In genomic region chr7:131001976-131002726, GRCm38 (mm10) we compare ENCODE assay signal across 31 mouse cellular contexts. TPM values are rescaled to one million over a fixed set of nuclear protein-coding genes. Genes with fewer than 3 reads are reported as not detected.
DNase-seq lines count a peak whose midpoint lies in the region; ATAC-seq and TF ChIP-seq lines count a peak whose summit lies in the region.
"Had no signal": no experiment of that assay in that cellular context is flagged by ENCODE, and none has a peak within 500 bp of the region (broad histone marks: within the 10 kb centered on the region; RNA-seq: fewer than 3 reads in every experiment).

No protein-coding gene starts in this region.

- no peaks in the 10 kb centered on the region for H3K27me3 ChIP-seq in midbrain, embryonic 11.5 days (ENCODE audit: control insufficient read depth, insufficient read depth, low read length)
- H3K27me3 ChIP-seq in midbrain, postnatal 0 days (ENCODE audit: insufficient read depth, low read length) = no peaks in the 10 kb centered on the region
- no peaks in the 10 kb centered on the region for H3K27me3 ChIP-seq in intestine, embryonic 16.5 days (replicated peaks; ENCODE audit: control insufficient read depth, insufficient read depth, low read length)
- H3K27me3 ChIP-seq in stomach, embryonic 14.5 days (ENCODE audit: control insufficient read depth, insufficient read depth, low read length) = no peaks in the 10 kb centered on the region
- H3K27me3 ChIP-seq in stomach, postnatal 0 days (ENCODE audit: control insufficient read depth, insufficient read depth, low read length) = no peaks in the 10 kb centered on the region
- no peaks in the 10 kb centered on the region for H3K27me3 ChIP-seq in kidney, adult 2 months (replicated peaks; ENCODE audit: control insufficient read depth, insufficient read depth, low read length)
- H3K27me3 ChIP-seq: forebrain, embryonic 13.5 days; heart, embryonic 12.5 days; heart, embryonic 15.5 days; hindbrain, embryonic 13.5 days had no signal

- DNase-seq in midbrain, embryonic 11.5 days (ENCODE audit: low spot score, missing footprints) = peak; percentile 35
- no peak for DNase-seq in midbrain, postnatal 0 days (ENCODE audit: low spot score)
- DNase-seq in stomach, postnatal 0 days (ENCODE audit: low spot score) = peak; percentile 51
- no peak for DNase-seq in gastrocnemius, adult 8-10 months (ENCODE audit: low spot score in 2 of 2)
- DNase-seq in kidney, adult 2 months = no peak
- no peak for DNase-seq in lung, adult 18-20 months
- DNase-seq: adrenal gland, adult 2 months; adrenal gland, postnatal 14 days; B cell, adult 2 months; cerebellum, adult 11 months; cerebellum, adult 2 months; cerebellum, adult 9-11 months; cerebellum, postnatal 36 days; forebrain, postnatal 0 days; gastrocnemius, postnatal 10 days; gastrocnemius, postnatal 36 days; heart, postnatal 10 days; heart, postnatal 36 days had no signal

- peaks cover 4% of the 10 kb centered on the region; the same call in 1 of the 2 replicates for H3K9me3 ChIP-seq in midbrain, embryonic 11.5 days (ENCODE audit: control insufficient read depth, low read length)
- peaks cover 4% of the 10 kb centered on the region; the same call in 1 of the 2 replicates for H3K9me3 ChIP-seq in midbrain, postnatal 0 days (ENCODE audit: low read length)
- H3K9me3 ChIP-seq in intestine, embryonic 16.5 days (ENCODE audit: control insufficient read depth, low read length) = 0 out of 2 replicates have a peak, but pooled peaks cover 6% of the 10 kb centered on the region
- H3K9me3 ChIP-seq in stomach, embryonic 14.5 days (ENCODE audit: control insufficient read depth, low read depth, low read length) = peaks cover 3% of the 10 kb centered on the region; the same call in 1 of the 2 replicates
- 0 out of 2 replicates have a peak, but pooled peaks cover under 1% of the 10 kb centered on the region for H3K9me3 ChIP-seq in stomach, postnatal 0 days (ENCODE audit: control insufficient read depth, low read length)
- H3K9me3 ChIP-seq: heart, embryonic 15.5 days had no signal

- no peaks in the 10 kb centered on the region for H3K4me1 ChIP-seq in midbrain, embryonic 11.5 days (ENCODE audit: control insufficient read depth, insufficient read depth, low read length)
- no peaks in the 10 kb centered on the region for H3K4me1 ChIP-seq in midbrain, postnatal 0 days (ENCODE audit: insufficient read depth, low read length)
- H3K4me1 ChIP-seq in intestine, embryonic 16.5 days (ENCODE audit: control insufficient read depth, insufficient read depth, low read length) = peaks cover 4% of the 10 kb centered on the region; the same call in 1 of the 2 replicates
- H3K4me1 ChIP-seq in stomach, embryonic 14.5 days (ENCODE audit: control insufficient read depth, insufficient read depth, low read length) = no peaks in the 10 kb centered on the region
- H3K4me1 ChIP-seq in stomach, postnatal 0 days (replicated peaks; ENCODE audit: control insufficient read depth, insufficient read depth) = no peaks in the 10 kb centered on the region
- no peaks in the 10 kb centered on the region for H3K4me1 ChIP-seq in kidney, adult 2 months (ENCODE audit: control insufficient read depth, insufficient read depth, low read length)
- H3K4me1 ChIP-seq: forebrain, embryonic 10.5 days; forebrain, embryonic 13.5 days; heart, embryonic 12.5 days; heart, embryonic 15.5 days; hindbrain, embryonic 10.5 days; hindbrain, embryonic 13.5 days had no signal

- no peak overlapping the region for H3K4me2 ChIP-seq in midbrain, embryonic 11.5 days
- H3K4me2 ChIP-seq in midbrain, postnatal 0 days (ENCODE audit: low read depth, low read length, poor library complexity, severe bottlenecking) = no peak overlapping the region
- H3K4me2 ChIP-seq in intestine, embryonic 16.5 days (ENCODE audit: low read depth, low read length) = no peak overlapping the region
- H3K4me2 ChIP-seq in stomach, embryonic 14.5 days (replicated peaks; ENCODE audit: low read depth, low read length) = no peak overlapping the region
- H3K4me2 ChIP-seq in stomach, postnatal 0 days (replicated peaks; ENCODE audit: low read depth) = no peak overlapping the region
- H3K4me2 ChIP-seq: forebrain, embryonic 13.5 days; heart, embryonic 12.5 days; heart, embryonic 15.5 days; hindbrain, embryonic 13.5 days had no signal

- TF ChIP-seq CTCF in midbrain, postnatal 0 days (IDR thresholded peaks at IDR 0.05) = no peak
- TF ChIP-seq CTCF in stomach, postnatal 0 days (IDR thresholded peaks at IDR 0.05; ENCODE audit: low read depth) = no peak
- TF ChIP-seq CTCF in kidney, adult 2 months (conservative IDR thresholded peaks at IDR 0.05; ENCODE audit: insufficient read depth, insufficient read length, low read depth, low read length) = no peak

- no peak for TF ChIP-seq EP300 in stomach, postnatal 0 days (optimal IDR thresholded peaks at IDR 0.05)

- ATAC-seq in midbrain, embryonic 11.5 days (ENCODE audit: low FRiP score) = no peak
- ATAC-seq in midbrain, postnatal 0 days (ENCODE audit: low FRiP score) = no peak
- ATAC-seq in intestine, embryonic 16.5 days = peak; percentile 94
- peak; percentile 61; the same call in 1 of the 2 replicates for ATAC-seq in stomach, embryonic 14.5 days (ENCODE audit: insufficient number of reproducible peaks, insufficient read depth, low FRiP score, low read depth)
- ATAC-seq in stomach, postnatal 0 days (ENCODE audit: low FRiP score, low TSS enrichment) = peak; percentile 69
- ATAC-seq: forebrain, embryonic 13.5 days; forebrain, postnatal 0 days; hindbrain, embryonic 16.5 days had no signal

- H3K27ac ChIP-seq in midbrain, embryonic 11.5 days (ENCODE audit: low read depth, low read length) = no peak overlapping the region
- no peak overlapping the region for H3K27ac ChIP-seq in midbrain, postnatal 0 days (ENCODE audit: low read depth, low read length)
- no peak overlapping the region for H3K27ac ChIP-seq in intestine, embryonic 16.5 days (ENCODE audit: low read length)
- no peak overlapping the region for H3K27ac ChIP-seq in stomach, embryonic 14.5 days (ENCODE audit: low read length)
- no peak overlapping the region for H3K27ac ChIP-seq in stomach, postnatal 0 days (replicated peaks)
- no peak overlapping the region for H3K27ac ChIP-seq in kidney, adult 2 months (ENCODE audit: insufficient read depth, low read depth, low read length)
- H3K27ac ChIP-seq: forebrain, embryonic 10.5 days; forebrain, embryonic 13.5 days; heart, embryonic 15.5 days; hindbrain, embryonic 10.5 days; hindbrain, embryonic 13.5 days had no signal

- H3K4me3 ChIP-seq in midbrain, embryonic 11.5 days (ENCODE audit: low read depth, low read length) = no peak overlapping the region
- no peak overlapping the region for H3K4me3 ChIP-seq in midbrain, postnatal 0 days (ENCODE audit: low read depth, low read length)
- no peak overlapping the region for H3K4me3 ChIP-seq in intestine, embryonic 16.5 days (ENCODE audit: low read length)
- no peak overlapping the region for H3K4me3 ChIP-seq in stomach, embryonic 14.5 days (ENCODE audit: low read depth, low read length)
- H3K4me3 ChIP-seq in stomach, postnatal 0 days (ENCODE audit: low read depth, low read length) = no peak overlapping the region
- H3K4me3 ChIP-seq in kidney, adult 2 months (ENCODE audit: insufficient read depth, low read depth, low read length) = no peak overlapping the region
- H3K4me3 ChIP-seq: forebrain, embryonic 10.5 days; forebrain, embryonic 13.5 days; heart, embryonic 12.5 days; heart, embryonic 15.5 days; hindbrain, embryonic 10.5 days; hindbrain, embryonic 13.5 days had no signal

- 92% methylated on average over 12 of the region's 12 CpGs for WGBS in midbrain, embryonic 11.5 days
- 88% methylated on average over 12 of the region's 12 CpGs for WGBS in midbrain, postnatal 0 days
- WGBS in intestine, embryonic 16.5 days = 60% methylated on average over 12 of the region's 12 CpGs
- WGBS in stomach, embryonic 14.5 days = 74% methylated on average over 12 of the region's 12 CpGs
- 61% methylated on average over 12 of the region's 12 CpGs for WGBS in stomach, postnatal 0 days
- 64% methylated on average over 12 of the region's 12 CpGs for WGBS in kidney, adult 2 months

- no peak for TF ChIP-seq POLR2A in kidney, adult 2 months (IDR thresholded peaks at IDR 0.05; ENCODE audit: low read depth, low read length)

- H3K36me3 ChIP-seq in midbrain, embryonic 11.5 days (ENCODE audit: control insufficient read depth, insufficient read depth, low read length) = no peaks in the 10 kb centered on the region
- no peaks in the 10 kb centered on the region for H3K36me3 ChIP-seq in midbrain, postnatal 0 days (ENCODE audit: insufficient read depth, low read length)
- H3K36me3 ChIP-seq in intestine, embryonic 16.5 days (ENCODE audit: control insufficient read depth, insufficient read depth, low read length) = no peaks in the 10 kb centered on the region
- H3K36me3 ChIP-seq in stomach, embryonic 14.5 days (ENCODE audit: control insufficient read depth, insufficient read depth, low read length) = no peaks in the 10 kb centered on the region
- no peaks in the 10 kb centered on the region for H3K36me3 ChIP-seq in stomach, postnatal 0 days (ENCODE audit: control insufficient read depth, insufficient read depth, low read length)
- H3K36me3 ChIP-seq in kidney, adult 2 months (ENCODE audit: control insufficient read depth, insufficient read depth, low read length) = no peaks in the 10 kb centered on the region
- H3K36me3 ChIP-seq: forebrain, embryonic 10.5 days; heart, embryonic 12.5 days; heart, embryonic 15.5 days; hindbrain, embryonic 10.5 days; hindbrain, embryonic 13.5 days had no signal

- H3K9ac ChIP-seq in midbrain, embryonic 11.5 days (ENCODE audit: low read length) = no peak overlapping the region
- H3K9ac ChIP-seq in midbrain, postnatal 0 days (replicated peaks; ENCODE audit: low read length, poor library complexity, severe bottlenecking) = no peak overlapping the region
- no peak overlapping the region for H3K9ac ChIP-seq in intestine, embryonic 16.5 days (ENCODE audit: low read depth, low read length)
- H3K9ac ChIP-seq in stomach, embryonic 14.5 days (replicated peaks; ENCODE audit: low read depth, low read length) = no peak overlapping the region
- H3K9ac ChIP-seq in stomach, postnatal 0 days (ENCODE audit: low read length) = no peak overlapping the region
- H3K9ac ChIP-seq: forebrain, embryonic 13.5 days; forebrain, postnatal 0 days; heart, embryonic 12.5 days; heart, embryonic 15.5 days; hindbrain, embryonic 13.5 days had no signal

RNA-seq across cellular contexts. Expression of gene Dmbt1, which starts 29.7 kb away (rescaled TPM):
- polyA plus RNA-seq in midbrain, embryonic 11.5 days (2014; fragmentation: Nextera tagmentation; extraction: Ambion mirVana) = not detected in 2 replicates
- 0.05 TPM in 1 of 2 replicates, not detected in the other for total RNA-seq in midbrain, postnatal 0 days (2014; rRNA removed)
- 0.14 and 0.16 TPM in 2 replicates for polyA plus RNA-seq in midbrain, postnatal 0 days (2015; fragmentation: Nextera tagmentation; extraction: Ambion mirVana)
- polyA plus RNA-seq in intestine, embryonic 16.5 days (2015; fragmentation: Nextera tagmentation; extraction: Ambion mirVana) = 209 and 239 TPM in 2 replicates
- 7.4 and 10.9 TPM in 2 replicates for polyA plus RNA-seq in stomach, embryonic 14.5 days (2014; fragmentation: Nextera tagmentation; extraction: Ambion mirVana)
- 167 and 174 TPM in 2 replicates for polyA plus RNA-seq in stomach, postnatal 0 days (2015; fragmentation: Nextera tagmentation; extraction: Ambion mirVana)
- not detected for total RNA-seq in gastrocnemius, adult 8-10 months (2022)
- polyA plus RNA-seq in kidney, adult 2 months (2012; rRNA removed) = 0.02 TPM in 1 of 2 replicates, not detected in the other
- total RNA-seq: adrenal gland, postnatal 14 days; forebrain, postnatal 0 days; gastrocnemius, postnatal 10 days; gastrocnemius, postnatal 36 days; granulocyte monocyte progenitor cell, adult 5-6 weeks; heart, postnatal 36 days; MEL had no signal
- polyA plus RNA-seq: adrenal gland, adult 2 months; embryonic facial prominence, embryonic 11.5 days; forebrain, embryonic 10.5 days; forebrain, postnatal 0 days; frontal cortex, adult 2 months; heart, embryonic 12.5 days; hindbrain, embryonic 10.5 days; hindbrain, embryonic 13.5 days; hindbrain, embryonic 16.5 days had no signal

Comparison
In these comparisons a context has a peak if more than half of its experiments do, and no peak if none do; other contexts are left out.
1. DNase-seq: peak in midbrain, embryonic 11.5 days (single experiment) and stomach, postnatal 0 days (single experiment); none in midbrain, postnatal 0 days (single experiment), gastrocnemius, adult 8-10 months (0 of 2), kidney, adult 2 months (single experiment) and lung, adult 18-20 months (0 of 2).
2. RNA of gene Dmbt1, which starts 29.7 kb away (polyA plus RNA-seq): 209 to 239 TPM in intestine, embryonic 16.5 days and 167 to 174 TPM in stomach, postnatal 0 days; 7.4 to 10.9 TPM in stomach, embryonic 14.5 days, 0.14 to 0.16 TPM in midbrain, postnatal 0 days, 0.02 TPM in kidney, adult 2 months and not detected in midbrain, embryonic 11.5 days; every median in the first group is over 10 times any median in the second.
3. ATAC-seq: peak in intestine, embryonic 16.5 days (single experiment), stomach, embryonic 14.5 days (single experiment) and stomach, postnatal 0 days (single experiment); none in midbrain, embryonic 11.5 days (single experiment) and midbrain, postnatal 0 days (single experiment).